Mouse (Mus musculus) C2C12 (cell line): ENCODE data around the gene Dag1.

ENCODE experiments used
- CEBPB ChIP-seq: IDR thresholded peaks from one replicate; pipeline ENCODE4 v1.6.1; 2011; ENCODE audit warnings: low read depth, mild to moderate bottlenecking, control low read depth, moderate library complexity
- CTCF ChIP-seq: IDR thresholded peaks from one replicate; pipeline ENCODE4 v1.5.1; 2011; ENCODE audit not compliant: control insufficient read depth, insufficient read depth, insufficient read length
- MAX ChIP-seq: IDR thresholded peaks from one replicate; pipeline ENCODE4 v1.6.1; 2011; ENCODE audit warnings: mild to moderate bottlenecking, control low read depth
- MYOG ChIP-seq: IDR thresholded peaks from one replicate; pipeline ENCODE4 v1.6.1; 2011; ENCODE audit not compliant: control insufficient read depth, insufficient read length; ENCODE audit errors: extremely low read depth
- USF1 ChIP-seq: IDR thresholded peaks from one replicate; pipeline ENCODE4 v1.6.1; 2011; ENCODE audit warnings: low read depth, mild to moderate bottlenecking, control low read depth, moderate library complexity

GRCm38 (mm10) chr9:108305629-108306520, 42.1 kb upstream of the Dag1 start, which contains the start of the genes Rhoa and Tcta:
- TF ChIP-seq MAX (no peak), CTCF (no peak), CEBPB (peak; percentile 97), MYOG (no peak), USF1 (no peak)
